Mouse (Mus musculus) Muller cell, postnatal 12 days (primary cell): ENCODE data around the gene Rdh11.

ENCODE experiments used
- DNase-seq: peaks from one replicate; pipeline ENCODE4 v3.0.0-alpha.2; 2015; ENCODE audit errors: inconsistent ontology term

Rdh11 gene

GRCm38 (mm10) chr12:79139417-79139816 lies 52.7 kb downstream of the Rdh11 start:
- DNase-seq: no peak

- no peak for DNase-seq
Observed at GRCm38 (mm10) chr12:79138999-79139398, 53.1 kb downstream of the Rdh11 start.

GRCm38 (mm10) chr12:79136949-79137348 lies 55.1 kb downstream of the Rdh11 start:
- no peak for DNase-seq

- no peak for DNase-seq
Observed at GRCm38 (mm10) chr12:79135105-79135504, 57.0 kb downstream of the Rdh11 start.

GRCm38 (mm10) chr12:79134676-79135075 lies 57.4 kb downstream of the Rdh11 start:
- DNase-seq: no peak

- DNase-seq: no peak
Observed at GRCm38 (mm10) chr12:79131706-79132460, 60.2 kb downstream of the Rdh11 start.

- no peak for DNase-seq
Observed at GRCm38 (mm10) chr12:79131178-79131675, 60.9 kb downstream of the Rdh11 start.

GRCm38 (mm10) chr12:79130299-79131177 lies 61.6 kb downstream of the Rdh11 start, which contains the start of gene Arg2:
Gene Arg2, plus strand, starts transcription at chr12:79130777.
- DNase-seq: peak; percentile 63
